Mouse (Mus musculus): ENCODE data around the gene Tubb2b. TPM values are rescaled to one million over a fixed set of nuclear protein-coding genes. Genes with fewer than 3 reads are reported as not detected.

The Tubb2b gene
- polyA plus RNA-seq, 1 experiment from 2014 or later: 321 TPM

- DNase-seq (ENCODE audit: low spot score, missing footprints) (no peak), ATAC-seq (ENCODE audit: low FRiP score) (no peak)
- Histone ChIP-seq H3K4me1 (ENCODE audit: control insufficient read depth, insufficient read depth, low read length) (peaks cover 7% of the 10 kb centered on the region), H3K27ac (ENCODE audit: low read depth, low read length) (no peak overlapping the region), H3K36me3 (ENCODE audit: control insufficient read depth, insufficient read depth, low read length) (no peaks in the 10 kb centered on the region), H3K9me3 (ENCODE audit: control insufficient read depth, low read length) (no peaks in the 10 kb centered on the region), H3K4me2 (no peak overlapping the region), H3K27me3 (ENCODE audit: control insufficient read depth, insufficient read depth, low read length) (no peaks in the 10 kb centered on the region), H3K4me3 (ENCODE audit: low read depth, low read length) (no peak overlapping the region), H3K9ac (ENCODE audit: low read length) (no peak overlapping the region)
- WGBS: 83% methylated on average over 1 of the region's 1 CpGs
Observed at GRCm38 (mm10) chr13:34105364-34105763, 24.9 kb downstream of the Tubb2b start.

GRCm38 (mm10) chr13:34101908-34102307 lies 28.4 kb downstream of the Tubb2b start:
- no peak overlapping the region for H3K27ac ChIP-seq (ENCODE audit: low read depth, low read length)
- peaks cover under 1% of the 10 kb centered on the region; the same call in 1 of the 2 replicates for H3K4me1 ChIP-seq (ENCODE audit: control insufficient read depth, insufficient read depth, low read length)
- ATAC-seq (ENCODE audit: low FRiP score) (no peak), DNase-seq (ENCODE audit: low spot score, missing footprints) (no peak)
- H3K9ac ChIP-seq (ENCODE audit: low read length): no peak overlapping the region
- H3K36me3 ChIP-seq (ENCODE audit: control insufficient read depth, insufficient read depth, low read length): no peaks in the 10 kb centered on the region
- no peak overlapping the region for H3K4me3 ChIP-seq (ENCODE audit: low read depth, low read length)
- no peaks in the 10 kb centered on the region for H3K27me3 ChIP-seq (ENCODE audit: control insufficient read depth, insufficient read depth, low read length)
- H3K9me3 ChIP-seq (ENCODE audit: control insufficient read depth, low read length): no peaks in the 10 kb centered on the region
- H3K4me2 ChIP-seq: no peak overlapping the region
- WGBS: 86% methylated on average over 9 of the region's 9 CpGs

- Histone ChIP-seq H3K4me1 (ENCODE audit: control insufficient read depth, insufficient read depth, low read length) (peaks cover 7% of the 10 kb centered on the region), H3K27ac (ENCODE audit: low read depth, low read length) (no peak overlapping the region), H3K9me3 (ENCODE audit: control insufficient read depth, low read length) (no peaks in the 10 kb centered on the region), H3K27me3 (ENCODE audit: control insufficient read depth, insufficient read depth, low read length) (no peaks in the 10 kb centered on the region), H3K36me3 (ENCODE audit: control insufficient read depth, insufficient read depth, low read length) (no peaks in the 10 kb centered on the region), H3K4me2 (no peak overlapping the region), H3K4me3 (ENCODE audit: low read depth, low read length) (no peak overlapping the region), H3K9ac (ENCODE audit: low read length) (no peak overlapping the region)
- 95% methylated on average over 10 of the region's 10 CpGs for WGBS
- DNase-seq (ENCODE audit: low spot score, missing footprints) (no peak), ATAC-seq (ENCODE audit: low FRiP score) (no peak)
Observed at GRCm38 (mm10) chr13:34101247-34101646, 29.0 kb downstream of the Tubb2b start.

- H3K9ac ChIP-seq (ENCODE audit: low read length): no peak overlapping the region
- H3K4me3 ChIP-seq (ENCODE audit: low read depth, low read length): no peak overlapping the region
- no peaks in the 10 kb centered on the region for H3K9me3 ChIP-seq (ENCODE audit: control insufficient read depth, low read length)
- H3K36me3 ChIP-seq (ENCODE audit: control insufficient read depth, insufficient read depth, low read length): no peaks in the 10 kb centered on the region
- no peak overlapping the region for H3K27ac ChIP-seq (ENCODE audit: low read depth, low read length)
- no peaks in the 10 kb centered on the region for H3K27me3 ChIP-seq (ENCODE audit: control insufficient read depth, insufficient read depth, low read length)
- peaks cover 12% of the 10 kb centered on the region for H3K4me1 ChIP-seq (ENCODE audit: control insufficient read depth, insufficient read depth, low read length)
- DNase-seq (ENCODE audit: low spot score, missing footprints) (no peak), ATAC-seq (ENCODE audit: low FRiP score) (no peak)
- WGBS: 80% methylated on average over 3 of the region's 3 CpGs
- no peak overlapping the region for H3K4me2 ChIP-seq
Observed at GRCm38 (mm10) chr13:34100733-34101132, 29.5 kb downstream of the Tubb2b start.

GRCm38 (mm10) chr13:34097086-34097485 lies 33.2 kb downstream of the Tubb2b start:
- Histone ChIP-seq H3K27ac (ENCODE audit: low read depth, low read length) (no peak overlapping the region), H3K36me3 (ENCODE audit: control insufficient read depth, insufficient read depth, low read length) (no peaks in the 10 kb centered on the region), H3K4me3 (ENCODE audit: low read depth, low read length) (no peak overlapping the region), H3K9me3 (ENCODE audit: control insufficient read depth, low read length) (no peaks in the 10 kb centered on the region), H3K9ac (ENCODE audit: low read length) (no peak overlapping the region), H3K27me3 (ENCODE audit: control insufficient read depth, insufficient read depth, low read length) (no peaks in the 10 kb centered on the region), H3K4me2 (no peak overlapping the region), H3K4me1 (ENCODE audit: control insufficient read depth, insufficient read depth, low read length) (peaks cover 12% of the 10 kb centered on the region)
- ATAC-seq (ENCODE audit: low FRiP score) (no peak), DNase-seq (ENCODE audit: low spot score, missing footprints) (no peak)
- 66% methylated on average over 3 of the region's 3 CpGs for WGBS

GRCm38 (mm10) chr13:34096455-34096854 lies 33.8 kb downstream of the Tubb2b start:
- Histone ChIP-seq H3K4me3 (ENCODE audit: low read depth, low read length) (no peak overlapping the region), H3K9ac (ENCODE audit: low read length) (no peak overlapping the region), H3K4me1 (ENCODE audit: control insufficient read depth, insufficient read depth, low read length) (peaks cover 12% of the 10 kb centered on the region), H3K27ac (ENCODE audit: low read depth, low read length) (peak overlapping the region; percentile 76), H3K36me3 (ENCODE audit: control insufficient read depth, insufficient read depth, low read length) (no peaks in the 10 kb centered on the region), H3K27me3 (ENCODE audit: control insufficient read depth, insufficient read depth, low read length) (no peaks in the 10 kb centered on the region), H3K9me3 (ENCODE audit: control insufficient read depth, low read length) (no peaks in the 10 kb centered on the region), H3K4me2 (no peak overlapping the region)
- WGBS: 60% methylated on average over 4 of the region's 4 CpGs
- DNase-seq (ENCODE audit: low spot score, missing footprints) (peak; percentile 89), ATAC-seq (ENCODE audit: low FRiP score) (peak; percentile 69)

GRCm38 (mm10) chr13:34095542-34096435 lies 34.5 kb downstream of the Tubb2b start:
- H3K4me1 ChIP-seq (ENCODE audit: control insufficient read depth, insufficient read depth, low read length): peaks cover 12% of the 10 kb centered on the region
- DNase-seq (ENCODE audit: low spot score, missing footprints) (peak; percentile 89), ATAC-seq (ENCODE audit: low FRiP score) (peak; percentile 96)
- no peaks in the 10 kb centered on the region for H3K27me3 ChIP-seq (ENCODE audit: control insufficient read depth, insufficient read depth, low read length)
- no peak overlapping the region for H3K9ac ChIP-seq (ENCODE audit: low read length)
- no peaks in the 10 kb centered on the region for H3K36me3 ChIP-seq (ENCODE audit: control insufficient read depth, insufficient read depth, low read length)
- H3K9me3 ChIP-seq (ENCODE audit: control insufficient read depth, low read length): no peaks in the 10 kb centered on the region
- peak overlapping the region; percentile 2; the same call in 1 of the 2 replicates for H3K4me2 ChIP-seq
- H3K4me3 ChIP-seq (ENCODE audit: low read depth, low read length): no peak overlapping the region
- 24% methylated on average over 6 of the region's 7 CpGs for WGBS
- H3K27ac ChIP-seq (ENCODE audit: low read depth, low read length): peak overlapping the region; percentile 76

GRCm38 (mm10) chr13:34089358-34089757 lies 40.9 kb downstream of the Tubb2b start:
- Histone ChIP-seq H3K4me2 (no peak overlapping the region), H3K36me3 (ENCODE audit: control insufficient read depth, insufficient read depth, low read length) (no peaks in the 10 kb centered on the region), H3K9ac (ENCODE audit: low read length) (0 out of 2 replicates have a peak overlapping the region, but pooled peaks have one; percentile 25), H3K27me3 (ENCODE audit: control insufficient read depth, insufficient read depth, low read length) (no peaks in the 10 kb centered on the region), H3K9me3 (ENCODE audit: control insufficient read depth, low read length) (no peaks in the 10 kb centered on the region), H3K27ac (ENCODE audit: low read depth, low read length) (peak overlapping the region; percentile 61), H3K4me1 (ENCODE audit: control insufficient read depth, insufficient read depth, low read length) (peaks cover 20% of the 10 kb centered on the region), H3K4me3 (ENCODE audit: low read depth, low read length) (no peak overlapping the region)
- 53% methylated on average over 3 of the region's 3 CpGs for WGBS
- no peak for DNase-seq (ENCODE audit: low spot score, missing footprints)
- no peak for ATAC-seq (ENCODE audit: low FRiP score)

- peak overlapping the region; percentile 61 for H3K27ac ChIP-seq (ENCODE audit: low read depth, low read length)
- ATAC-seq (ENCODE audit: low FRiP score) (peak; percentile 91), DNase-seq (ENCODE audit: low spot score, missing footprints) (peak; percentile 93)
- no peaks in the 10 kb centered on the region for H3K27me3 ChIP-seq (ENCODE audit: control insufficient read depth, insufficient read depth, low read length)
- H3K9ac ChIP-seq (ENCODE audit: low read length): 0 out of 2 replicates have a peak overlapping the region, but pooled peaks have one; percentile 25
- peaks cover 20% of the 10 kb centered on the region for H3K4me1 ChIP-seq (ENCODE audit: control insufficient read depth, insufficient read depth, low read length)
- no peak overlapping the region for H3K4me3 ChIP-seq (ENCODE audit: low read depth, low read length)
- 35% methylated on average over 7 of the region's 7 CpGs for WGBS
- peak overlapping the region; percentile 9; the same call in 1 of the 2 replicates for H3K4me2 ChIP-seq
- no peaks in the 10 kb centered on the region for H3K9me3 ChIP-seq (ENCODE audit: control insufficient read depth, low read length)
- H3K36me3 ChIP-seq (ENCODE audit: control insufficient read depth, insufficient read depth, low read length): no peaks in the 10 kb centered on the region
Observed at GRCm38 (mm10) chr13:34088871-34089288, 41.4 kb downstream of the Tubb2b start.
